Mouse (Mus musculus) hindbrain, embryonic 11.5 days (tissue): ENCODE data around the gene AF366264. TPM values are rescaled to one million over a fixed set of nuclear protein-coding genes. Genes with fewer than 3 reads are reported as not detected.
"Not testable (repeated sequence)": the region's sequence is repeated elsewhere in the genome, so short reads cannot be mapped to it uniquely, and the experiment has no call there.

ENCODE experiments used
- ATAC-seq: fragments of 200-750 bp; cut with Nextera tagmentation; 2 replicates; pipeline ENCODE4 v1.8.0; 2017; ENCODE audit warnings: mild to moderate bottlenecking, moderate TSS enrichment, moderate library complexity; ENCODE audit not compliant: low FRiP score
- DNase-seq: peaks from one replicate; pipeline ENCODE4 v3.0.0-alpha.2; 2015; ENCODE audit warnings: low spot score
- H3K27ac ChIP-seq: fragments of 300-500 bp; sonication (generic); 2 replicates; pipeline ENCODE4 v1.5.1; 2014; ENCODE audit warnings: mild to moderate bottlenecking, low read depth, low read length
- H3K27me3 ChIP-seq: fragments of 300-500 bp; sonication (generic); 2 replicates; pipeline ENCODE4 v1.6.1; 2014; ENCODE audit warnings: mild to moderate bottlenecking, low read length, moderate library complexity, mixed read lengths; ENCODE audit not compliant: control insufficient read depth, insufficient read depth
- H3K36me3 ChIP-seq: fragments of 300-500 bp; sonication (generic); 2 replicates; pipeline ENCODE4 v1.6.1; 2014; ENCODE audit warnings: mild to moderate bottlenecking, low read length, moderate library complexity, mixed read lengths; ENCODE audit not compliant: control insufficient read depth, insufficient read depth
- H3K4me1 ChIP-seq: fragments of 300-500 bp; sonication (generic); replicated peaks from 2 replicates; pipeline ENCODE4 v1.6.1; 2014; ENCODE audit warnings: low read length, mixed read lengths; ENCODE audit not compliant: control insufficient read depth, insufficient read depth
- H3K4me2 ChIP-seq: fragments of 300-500 bp; sonication (generic); replicated peaks from 2 replicates; pipeline ENCODE4 v1.6.1; 2014; ENCODE audit warnings: mild to moderate bottlenecking, low read depth, low read length
- H3K4me3 ChIP-seq: fragments of 300-500 bp; sonication (generic); 2 replicates; pipeline ENCODE4 v1.5.1; 2014; ENCODE audit warnings: low read depth, low read length
- H3K9ac ChIP-seq: fragments of 300-500 bp; sonication (generic); 2 replicates; pipeline ENCODE4 v1.6.1; 2014; ENCODE audit warnings: low read depth, low read length
- H3K9me3 ChIP-seq: fragments of 300-500 bp; sonication (generic); 2 replicates; pipeline ENCODE4 v1.6.1; 2016; ENCODE audit warnings: low read length; ENCODE audit not compliant: control insufficient read depth
- WGBS: fragments of 180-500 bp; shearing (Covaris S2); extraction: QIAGEN DNeasy Blood & Tissue Kit; methylation state at CpG from one replicate; pipeline ENCODE4 v1.1.7; 2014; 5-methylcytosine and 5-hydroxymethylcytosine counted together
- polyA plus RNA-seq: library from polyadenylated mRNA; unstranded; fragments of >200 nt; fragmentation: Nextera tagmentation; extraction: Ambion mirVana; gene quantifications from 2 replicates; pipeline ENCODE4 v1.2.1, GENCODE M21; 2014

AF366264 gene
- not detected in 2 replicates for polyA plus RNA-seq

DNA sequence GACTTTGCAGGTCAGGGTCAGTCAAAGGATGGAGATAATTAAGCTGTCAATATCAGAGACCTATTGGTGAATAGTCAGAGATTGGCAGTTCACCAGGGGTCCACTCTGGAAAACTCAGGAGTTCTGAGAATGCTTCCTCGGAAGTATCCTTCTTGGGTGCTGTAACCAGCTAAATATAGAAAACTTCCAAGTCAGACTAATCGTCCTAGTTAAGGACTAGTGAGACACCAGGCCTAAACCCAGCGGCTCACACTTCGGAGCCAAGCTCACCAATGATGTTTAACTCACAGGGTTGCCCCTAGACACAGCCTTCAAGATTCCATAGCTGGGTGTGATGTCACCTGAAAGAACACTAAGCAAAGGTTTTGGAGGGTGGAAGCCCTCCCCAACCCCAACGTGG lies at the start of gene AF366264:
Gene AF366264 (minus strand): TSS at position 101 of the 400 bp plus-strand sequence.
- not testable (repeated sequence) for ATAC-seq, H3K27me3 ChIP-seq, DNase-seq, H3K9me3 ChIP-seq, H3K36me3 ChIP-seq, H3K9ac ChIP-seq, H3K27ac ChIP-seq, H3K4me1 ChIP-seq, H3K4me2 ChIP-seq, H3K4me3 ChIP-seq
- WGBS: 86% methylated on average over 5 of the region's 5 CpGs

DNA sequence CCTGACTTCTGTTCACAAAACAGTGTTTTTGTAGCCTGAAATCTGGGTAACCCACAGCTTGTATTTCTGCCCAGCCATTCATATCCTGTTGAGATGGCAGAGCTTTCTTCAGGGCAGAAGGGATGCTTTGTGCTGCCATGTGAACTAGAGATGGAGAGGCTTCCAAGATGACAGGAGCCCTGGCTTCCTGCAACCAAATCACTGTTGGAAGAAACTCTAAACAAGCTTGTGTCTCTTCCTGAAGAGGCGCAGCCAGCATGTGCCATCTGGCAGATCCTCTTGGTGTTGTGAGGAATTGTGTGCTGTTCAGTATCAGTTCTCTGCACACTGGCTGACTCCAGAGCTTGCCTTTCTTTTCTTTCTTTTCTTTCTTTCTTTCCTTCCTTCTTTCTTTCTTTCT lies 5.1 kb upstream of the AF366264 start:
- WGBS: 70% methylated on average over 1 of the region's 1 CpGs
- H3K9me3 ChIP-seq, H3K4me2 ChIP-seq, DNase-seq, H3K36me3 ChIP-seq, H3K9ac ChIP-seq, H3K27me3 ChIP-seq, H3K4me1 ChIP-seq, H3K27ac ChIP-seq, H3K4me3 ChIP-seq, ATAC-seq: not testable (repeated sequence)

GRCm38 (mm10) chr8:13828598-13829172 lies 9.5 kb downstream of the AF366264 start:
- Histone ChIP-seq H3K4me1 (no peaks in the 10 kb centered on the region), H3K27me3 (no peaks in the 10 kb centered on the region), H3K4me2 (no peak overlapping the region), H3K9me3 (no peaks in the 10 kb centered on the region), H3K27ac (no peak overlapping the region), H3K4me3 (no peak overlapping the region), H3K36me3 (no peaks in the 10 kb centered on the region), H3K9ac (no peak overlapping the region)
- ATAC-seq: no peak
- WGBS: 86% methylated on average over 7 of the region's 7 CpGs
- DNase-seq: no peak

DNA sequence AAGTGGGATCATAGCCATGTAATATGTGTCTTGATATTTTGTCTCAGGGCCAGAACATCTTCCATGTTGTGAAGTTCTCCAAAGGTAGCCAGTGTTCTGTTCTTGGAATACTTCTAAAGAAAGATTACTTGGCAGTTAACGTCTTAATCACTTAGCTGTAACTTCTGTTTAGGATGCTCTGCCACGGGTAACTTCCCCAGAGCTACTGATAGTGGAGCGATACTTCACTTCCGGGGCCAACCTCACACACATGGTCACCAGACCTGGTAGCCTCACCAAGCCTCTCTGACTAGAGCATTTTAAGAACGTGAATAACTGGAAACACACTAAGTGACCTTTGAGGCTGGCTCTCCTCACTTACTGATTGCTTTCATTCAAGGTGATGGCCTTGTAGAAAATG lies 38.6 kb downstream of the AF366264 start:
- WGBS: 90% methylated on average over 5 of the region's 5 CpGs
- Histone ChIP-seq H3K9me3 (no peaks in the 10 kb centered on the region), H3K4me3 (no peak overlapping the region), H3K4me2 (no peak overlapping the region), H3K27me3 (no peaks in the 10 kb centered on the region), H3K36me3 (0 out of 2 replicates have a peak, but pooled peaks cover 4% of the 10 kb centered on the region), H3K27ac (no peak overlapping the region), H3K4me1 (no peaks in the 10 kb centered on the region), H3K9ac (no peak overlapping the region)
- no peak for ATAC-seq
- DNase-seq: no peak

DNA sequence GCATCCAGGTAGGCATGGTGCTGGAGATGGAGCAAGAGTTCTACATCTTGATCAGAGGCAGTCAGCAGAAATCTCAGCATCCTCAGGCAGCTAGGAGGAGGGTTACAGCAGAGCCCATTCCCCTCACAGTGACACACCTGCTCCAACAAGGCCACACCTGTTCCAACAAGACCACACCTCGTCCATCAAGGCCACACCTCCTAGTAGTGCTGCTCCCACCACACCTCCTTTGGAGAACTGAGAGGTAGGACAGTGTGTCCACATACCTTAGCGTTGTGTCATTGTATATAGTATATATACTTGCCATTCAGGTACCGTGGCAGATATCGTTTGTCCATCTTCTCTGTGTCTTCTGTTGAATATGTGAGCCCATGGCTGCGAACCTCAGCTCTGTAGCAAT lies 40.5 kb downstream of the AF366264 start:
- ATAC-seq (no peak), DNase-seq (no peak)
- Histone ChIP-seq H3K27ac (no peak overlapping the region), H3K4me3 (no peak overlapping the region), H3K36me3 (0 out of 2 replicates have a peak, but pooled peaks cover 4% of the 10 kb centered on the region), H3K4me1 (no peaks in the 10 kb centered on the region), H3K27me3 (no peaks in the 10 kb centered on the region), H3K9ac (no peak overlapping the region), H3K9me3 (no peaks in the 10 kb centered on the region), H3K4me2 (no peak overlapping the region)
- WGBS: 91% methylated on average over 5 of the region's 5 CpGs

GRCm38 (mm10) chr8:13793746-13794101 lies 44.5 kb downstream of the AF366264 start:
- Histone ChIP-seq H3K4me1 (no peaks in the 10 kb centered on the region), H3K4me3 (no peak overlapping the region), H3K27ac (no peak overlapping the region), H3K9me3 (no peaks in the 10 kb centered on the region), H3K36me3 (0 out of 2 replicates have a peak, but pooled peaks cover 4% of the 10 kb centered on the region), H3K27me3 (no peaks in the 10 kb centered on the region), H3K9ac (no peak overlapping the region), H3K4me2 (no peak overlapping the region)
- DNase-seq: no peak
- 98% methylated on average over 11 of the region's 11 CpGs for WGBS
- no peak for ATAC-seq

- no peak overlapping the region for H3K9ac ChIP-seq
- 94% methylated on average over 8 of the region's 8 CpGs for WGBS
- H3K4me1 ChIP-seq: no peaks in the 10 kb centered on the region
- H3K9me3 ChIP-seq: no peaks in the 10 kb centered on the region
- no peak overlapping the region for H3K27ac ChIP-seq
- H3K4me2 ChIP-seq: no peak overlapping the region
- no peaks in the 10 kb centered on the region for H3K27me3 ChIP-seq
- no peak overlapping the region for H3K4me3 ChIP-seq
- H3K36me3 ChIP-seq: 0 out of 2 replicates have a peak, but pooled peaks cover 4% of the 10 kb centered on the region
- DNase-seq: no peak
- ATAC-seq: no peak
Observed at GRCm38 (mm10) chr8:13793097-13793745, 45.0 kb downstream of the AF366264 start.

GRCm38 (mm10) chr8:13789606-13790005 lies 48.6 kb downstream of the AF366264 start:
- WGBS: 91% methylated on average over 8 of the region's 8 CpGs
- H3K9ac ChIP-seq: no peak overlapping the region
- ATAC-seq (no peak), DNase-seq (no peak)
- H3K27me3 ChIP-seq: no peaks in the 10 kb centered on the region
- H3K27ac ChIP-seq: no peak overlapping the region
- no peak overlapping the region for H3K4me2 ChIP-seq
- H3K36me3 ChIP-seq: no peaks in the 10 kb centered on the region
- H3K9me3 ChIP-seq: no peaks in the 10 kb centered on the region
- H3K4me3 ChIP-seq: no peak overlapping the region
- no peaks in the 10 kb centered on the region for H3K4me1 ChIP-seq

DNA sequence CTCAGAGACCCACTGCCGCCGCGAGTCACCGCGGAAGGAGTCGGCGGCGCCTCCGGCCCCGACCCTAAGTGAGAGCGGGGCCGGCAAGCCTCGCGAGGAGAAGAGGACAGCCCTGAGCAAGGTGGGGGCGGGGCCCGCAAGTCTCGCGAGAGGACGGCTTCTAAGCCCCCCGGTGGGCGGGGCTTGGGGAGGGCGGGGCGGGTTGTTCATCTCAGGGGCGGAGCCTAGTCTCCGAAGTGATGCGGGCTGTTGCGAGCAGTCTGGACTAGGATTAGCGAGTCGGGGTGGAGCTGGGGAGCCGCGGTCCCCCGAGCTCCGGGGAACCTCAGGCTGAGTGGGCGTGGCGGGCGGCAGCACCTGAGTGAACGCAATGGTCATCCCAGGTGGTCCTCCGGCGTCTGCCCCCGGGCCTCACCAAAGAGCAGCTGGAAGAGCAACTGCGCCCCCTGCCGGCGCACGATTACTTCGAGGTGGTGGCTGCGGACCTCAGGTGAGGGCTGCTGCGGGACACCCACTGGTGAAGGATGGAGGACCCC lies 52.4 kb downstream of the AF366264 start:
- Histone ChIP-seq H3K36me3 (peaks cover 7% of the 10 kb centered on the region; the same call in 1 of the 2 replicates), H3K27ac (peak overlapping the region; percentile 98), H3K4me1 (no peaks in the 10 kb centered on the region), H3K4me2 (peak overlapping the region; percentile 60), H3K4me3 (peak overlapping the region; percentile 65), H3K9ac (peak overlapping the region; percentile 96), H3K27me3 (no peaks in the 10 kb centered on the region), H3K9me3 (no peaks in the 10 kb centered on the region)
- ATAC-seq (peak; percentile 96), DNase-seq (peak; percentile 100)
- WGBS: under 1% methylated on average over 43 of the region's 47 CpGs
